Mouse (Mus musculus) megakaryocyte, embryonic 14.5 days (primary cell): ENCODE measurements around the gene Trappc5.

Experiments used
- FLI1 ChIP-seq: IDR thresholded peaks from 2 replicates; pipeline ENCODE4 v1.6.1; 2012; ENCODE audit warnings: low read length, inconsistent platforms, mixed read lengths
- GATA1 ChIP-seq: IDR thresholded peaks from 3 replicates; pipeline ENCODE4 v1.6.1; 2012; ENCODE audit warnings: mixed read lengths, low read length, inconsistent platforms, borderline replicate concordance

- TF ChIP-seq GATA1 (no peak), FLI1 (no peak)
These were observed 20.6 kb upstream of the Trappc5 start, which contains the start of gene Retn for GRCm38 (mm10) chr8:3655526-3655925.
